Mouse (Mus musculus): ENCODE results near the gene Ddah1.

Ddah1 gene

GRCm38 (mm10) chr3:145820938-145821337, 62.5 kb downstream of the Ddah1 start:
- DNase-seq: no peak

DNA sequence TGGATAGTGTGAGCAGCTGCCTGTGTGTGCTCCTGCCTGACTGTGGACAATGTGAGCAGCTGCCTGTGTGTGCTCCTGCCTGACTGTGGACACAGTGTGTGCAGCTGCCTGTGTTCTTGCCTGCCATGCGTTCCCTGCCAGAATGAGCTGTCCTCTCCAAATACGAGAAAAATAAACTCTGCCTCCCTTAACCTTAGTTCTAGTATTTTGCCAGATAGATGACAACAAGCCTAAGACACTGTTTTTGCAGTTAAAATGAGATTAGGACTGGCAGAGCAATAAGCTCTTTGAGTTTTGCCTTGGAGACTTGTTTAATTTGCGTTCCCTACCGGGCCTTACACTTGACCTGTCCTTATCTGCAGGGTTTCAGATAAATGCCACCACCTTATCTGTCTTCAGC, 63.7 kb downstream of the Ddah1 start:
- DNase-seq: no peak

- DNase-seq: no peak
These were observed 65.2 kb downstream of the Ddah1 start for GRCm38 (mm10) chr3:145823661-145824060.

GRCm38 (mm10) chr3:145825416-145826055, 67.1 kb downstream of the Ddah1 start:
- DNase-seq: peak; percentile 65

DNA sequence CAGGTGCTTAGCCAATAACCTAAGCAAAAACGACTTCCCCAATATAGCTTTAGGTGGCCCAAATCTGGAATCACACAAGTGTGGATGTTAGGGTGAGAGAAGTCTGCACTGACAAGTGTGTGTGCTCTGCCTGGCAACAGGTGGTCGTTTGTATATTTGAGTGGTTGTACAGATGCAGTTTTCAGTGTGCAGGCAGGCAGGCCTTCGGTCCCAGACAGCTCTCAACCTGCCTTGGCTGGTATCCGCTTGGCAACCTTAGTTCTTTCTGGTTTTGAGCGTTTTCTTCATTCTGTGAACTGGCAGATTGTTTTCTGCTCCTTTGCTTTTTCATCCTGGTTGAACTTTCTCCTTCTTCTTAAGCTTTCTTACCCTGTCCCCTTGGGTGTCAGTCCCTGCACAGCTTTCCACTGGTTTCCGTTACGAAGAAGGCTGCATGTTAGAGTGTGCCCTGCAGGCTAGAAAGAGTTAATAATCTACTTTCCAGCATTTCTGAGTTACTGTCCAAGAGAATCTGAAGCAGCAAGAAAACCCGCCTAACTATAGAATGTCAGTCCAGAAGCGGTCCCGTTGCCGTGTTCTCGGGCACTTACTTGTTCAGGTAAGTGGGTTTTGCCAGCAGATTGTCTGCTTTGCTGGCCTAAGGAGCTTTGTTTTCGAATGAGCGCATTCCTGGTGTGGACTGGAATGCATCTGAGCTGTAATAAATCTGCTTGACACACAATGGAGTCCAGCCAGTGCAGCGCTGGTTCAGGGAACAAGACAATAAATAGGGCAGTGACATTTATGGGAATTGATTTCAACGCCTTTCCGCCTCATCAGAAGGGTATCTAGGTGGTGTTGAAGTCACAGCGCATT, 68.9 kb downstream of the Ddah1 start:
- DNase-seq: peak; percentile 85

GRCm38 (mm10) chr3:145828906-145829305, 70.4 kb downstream of the Ddah1 start:
- no peak for DNase-seq

- DNase-seq: peak; percentile 55
These were observed 75.6 kb downstream of the Ddah1 start for GRCm38 (mm10) chr3:145833948-145834538.

GRCm38 (mm10) chr3:145838281-145838680, 79.8 kb downstream of the Ddah1 start:
- no peak for DNase-seq

DNA sequence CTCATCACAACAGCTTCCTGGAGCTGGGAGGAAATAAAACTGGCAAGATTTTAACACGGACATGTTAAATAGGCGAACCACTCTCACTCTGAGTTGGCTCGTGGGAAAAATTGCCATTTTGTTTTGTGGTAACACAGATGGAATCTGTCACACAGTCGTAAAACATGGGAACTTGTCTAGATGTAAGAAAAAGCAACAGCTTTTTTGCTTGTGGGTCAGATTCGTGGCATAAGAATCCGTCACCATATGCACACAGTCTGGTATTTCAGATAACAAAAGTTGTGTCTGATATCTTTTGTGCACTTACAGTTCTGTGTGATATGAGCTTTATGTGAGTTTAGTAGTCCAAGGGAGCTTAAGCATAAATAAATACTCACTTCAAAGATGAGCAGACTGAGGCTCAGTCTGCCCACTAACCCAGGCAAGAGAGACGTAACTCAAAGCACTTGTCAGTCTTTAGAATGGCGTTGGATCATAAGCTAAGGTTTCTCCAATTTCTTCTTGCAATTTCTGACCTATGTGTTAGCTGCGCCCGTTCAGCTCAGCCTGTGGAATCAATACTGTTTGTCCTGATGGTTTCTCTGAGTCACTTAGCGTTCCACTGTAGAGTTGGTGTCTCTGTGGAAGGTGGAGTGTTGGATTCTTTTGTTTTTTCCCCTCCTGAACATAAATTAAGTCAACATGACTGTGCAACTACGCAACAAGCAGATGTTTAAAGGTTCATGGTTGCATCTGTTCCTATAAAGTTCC, 83.7 kb downstream of the Ddah1 start:
- DNase-seq: peak; percentile 22

GRCm38 (mm10) chr3:145843836-145844235, 85.4 kb downstream of the Ddah1 start:
- DNase-seq: peak; percentile 26

DNA sequence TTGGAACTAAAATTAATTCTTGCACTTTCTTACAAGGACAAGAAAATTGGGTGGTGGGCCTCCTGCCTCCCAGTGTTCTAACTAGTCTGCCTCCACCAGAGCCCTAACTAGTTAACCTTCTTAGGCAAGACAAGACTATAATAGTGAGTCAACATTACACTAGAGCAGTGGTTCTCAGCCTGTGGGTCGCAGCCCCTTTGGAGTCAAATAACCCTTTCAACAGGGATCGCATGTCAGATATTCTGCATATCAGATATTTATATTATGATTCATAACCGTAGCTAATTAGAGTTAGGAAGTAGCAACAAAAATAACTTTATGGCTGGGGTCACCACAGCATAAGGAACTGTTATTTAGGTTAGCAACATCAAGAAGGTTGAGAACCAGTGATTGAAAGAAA, 86.4 kb downstream of the Ddah1 start:
- DNase-seq: no peak

- DNase-seq: no peak
These were observed 87.8 kb downstream of the Ddah1 start for GRCm38 (mm10) chr3:145846255-145846654.

DNA sequence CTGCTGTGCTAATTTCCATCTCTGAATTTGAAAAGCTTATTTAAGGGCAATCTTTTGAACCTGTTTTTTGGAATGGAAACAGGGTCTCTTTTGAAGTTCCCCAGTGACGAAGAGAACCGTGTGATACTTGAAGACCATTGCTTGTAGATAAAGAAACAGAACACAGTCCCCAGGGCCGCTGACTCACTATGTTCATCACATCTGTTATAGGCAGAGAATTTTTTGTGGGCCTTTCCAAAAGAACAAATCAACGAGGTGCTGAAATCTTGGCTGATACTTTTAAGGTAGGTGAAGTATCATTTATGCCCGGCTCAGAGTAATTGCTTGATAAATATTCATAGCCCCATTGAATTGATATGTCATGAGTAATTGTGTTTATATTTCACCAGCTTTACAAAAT, 93.6 kb downstream of the Ddah1 start:
- DNase-seq: no peak

DNA sequence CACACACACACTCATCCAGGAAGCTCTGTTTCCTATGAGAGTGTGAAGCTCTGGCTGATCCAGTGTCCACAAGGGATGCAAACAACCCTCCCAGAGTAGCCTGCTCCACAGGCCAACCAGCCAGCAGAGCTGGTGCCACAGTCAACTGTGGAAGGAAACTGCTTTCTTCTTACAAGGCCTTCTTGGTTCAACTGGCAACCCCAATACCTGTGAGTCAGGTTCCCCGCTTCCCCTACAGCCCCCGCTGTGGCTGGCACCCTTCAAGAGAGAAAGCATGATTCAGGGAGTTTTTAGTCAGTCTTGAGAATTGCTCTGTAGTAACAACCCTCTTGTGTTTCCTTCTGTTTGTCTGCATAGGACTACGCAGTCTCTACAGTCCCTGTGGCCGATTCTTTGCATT, 94.3 kb downstream of the Ddah1 start:
- no peak for DNase-seq

DNA sequence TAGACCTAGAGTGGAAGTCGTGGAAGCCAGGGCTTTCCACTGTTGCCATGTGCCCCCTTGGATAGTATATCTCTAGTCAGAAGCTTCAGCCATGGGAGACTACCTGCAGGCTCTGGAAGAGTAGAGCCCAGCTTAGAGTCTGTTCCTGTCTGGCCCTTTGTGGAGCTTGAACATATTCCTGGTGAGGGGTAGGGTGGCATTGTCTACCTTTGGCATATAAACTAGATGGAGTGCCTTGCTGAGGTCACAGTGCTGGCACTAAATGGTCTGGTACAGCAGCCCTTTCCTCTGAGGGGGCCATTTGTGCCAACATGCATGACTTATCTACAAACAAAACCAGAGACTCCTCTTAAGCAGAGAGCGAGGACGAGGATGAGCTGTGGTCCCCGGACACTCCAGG, 95.2 kb downstream of the Ddah1 start:
- DNase-seq: no peak

- DNase-seq: no peak
These were observed 96.0 kb downstream of the Ddah1 start for GRCm38 (mm10) chr3:145854427-145854826.

- DNase-seq: no peak
These were observed 96.8 kb downstream of the Ddah1 start for GRCm38 (mm10) chr3:145855299-145855698.

DNA sequence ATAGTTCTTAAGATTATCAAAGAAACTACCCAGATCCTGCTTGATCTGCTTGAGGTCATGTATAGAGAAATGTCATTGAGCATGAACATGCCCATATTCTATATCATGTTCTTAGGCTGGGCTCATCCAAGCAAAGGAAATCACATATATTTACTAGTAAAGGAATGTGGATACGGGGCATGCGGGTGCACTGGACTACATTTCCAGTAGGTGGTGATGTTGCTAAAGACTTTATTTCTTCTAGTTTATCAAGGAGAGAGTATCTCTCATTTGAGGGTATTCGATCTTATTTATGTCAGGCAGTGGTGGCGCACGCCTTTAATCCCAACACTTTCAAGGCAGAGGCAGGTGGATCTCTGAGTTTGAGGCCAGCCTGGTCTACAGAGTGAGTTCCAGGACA, 99.9 kb downstream of the Ddah1 start:
- no peak for DNase-seq

GRCm38 (mm10) chr3:145862521-145862920, 104.0 kb downstream of the Ddah1 start:
- DNase-seq: no peak

- DNase-seq: no peak
These were observed 105.7 kb downstream of the Ddah1 start for GRCm38 (mm10) chr3:145864033-145864712.

DNA sequence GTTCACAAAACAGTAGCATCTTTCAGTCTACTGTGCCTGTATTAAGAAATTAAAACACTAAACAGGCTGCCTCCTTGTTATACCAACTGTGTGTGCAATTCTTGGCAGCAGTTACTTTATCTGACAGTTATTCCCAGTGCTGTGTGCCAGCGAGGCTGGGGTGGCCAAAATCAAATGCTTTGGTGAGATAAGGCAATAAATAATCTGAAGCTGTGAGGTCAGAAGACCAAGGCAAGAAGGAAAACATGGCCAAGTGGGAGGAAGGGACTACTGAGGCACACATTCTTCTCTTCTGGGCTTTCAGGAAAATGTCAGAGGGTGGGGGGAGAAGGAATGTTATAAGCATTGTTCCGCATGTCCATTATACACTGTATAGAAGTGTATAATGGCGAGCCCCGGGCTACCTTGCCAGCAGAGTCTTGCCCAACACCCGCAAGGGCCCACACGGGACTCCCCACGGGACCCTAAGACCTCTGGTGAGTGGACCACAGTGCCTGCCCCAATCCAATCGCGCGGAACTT, 106.3 kb downstream of the Ddah1 start:
- DNase-seq: peak; percentile 34

GRCm38 (mm10) chr3:145872680-145873079, 114.2 kb downstream of the Ddah1 start:
- DNase-seq: no peak
